Comparison of ENCODE assay signal across 8 mouse cellular contexts in genomic region chr5:21700272-21700821, GRCm38 (mm10). TPM values are rescaled to one million over a fixed set of nuclear protein-coding genes. Genes with fewer than 3 reads are reported as not detected.
DNase-seq lines count a peak whose midpoint lies in the region; ATAC-seq and TF ChIP-seq lines count a peak whose summit lies in the region.

No protein-coding gene starts in this region.

- no peaks in the 10 kb centered on the region for H3K36me3 ChIP-seq in limb, embryonic 13.5 days

- no peak for ATAC-seq in limb, embryonic 13.5 days (ENCODE audit: low FRiP score, low read depth)

- H3K4me2 ChIP-seq in limb, embryonic 13.5 days (replicated peaks): peak overlapping the region; percentile 83

- H3K4me1 ChIP-seq in embryonic fibroblast, embryonic 13.5 days (ENCODE audit: control insufficient read depth, insufficient read depth, low read length): no peaks in the 10 kb centered on the region
- H3K4me1 ChIP-seq in limb, embryonic 13.5 days: 0 out of 2 replicates have a peak, but pooled peaks cover 4% of the 10 kb centered on the region

- no peak overlapping the region for H3K9ac ChIP-seq in limb, embryonic 13.5 days

- H3K27me3 ChIP-seq in limb, embryonic 13.5 days: no peaks in the 10 kb centered on the region

- WGBS in limb, embryonic 13.5 days: 16% methylated on average over 10 of the region's 10 CpGs

- no peak for TF ChIP-seq CTCF in embryonic fibroblast, embryonic 13.5 days (IDR thresholded peaks at IDR 0.05; ENCODE audit: borderline replicate concordance, insufficient read depth, low read length)

- H3K27ac ChIP-seq in embryonic fibroblast, embryonic 13.5 days (ENCODE audit: insufficient read depth, low read length): no peak overlapping the region
- no peak overlapping the region for H3K27ac ChIP-seq in limb, embryonic 13.5 days

- DNase-seq in embryo, embryonic 11 days: peak; percentile 7
- no peak for DNase-seq in embryo, embryonic 10 days (ENCODE audit: low spot score)
- DNase-seq in 3T3-L1 (ENCODE audit: low read depth, low spot score): peak; percentile 29
- DNase-seq in ovary, adult 18-20 months (ENCODE audit: low spot score): no peak
- DNase-seq in spleen, postnatal 14 days (ENCODE audit: low spot score in 2 of 2): no peak
- DNase-seq in frontal cortex, adult 2 months (ENCODE audit: extremely low spot score in 1 of 2, low spot score in 1 of 2): no peak

- no peaks in the 10 kb centered on the region for H3K9me3 ChIP-seq in limb, embryonic 13.5 days

- no peak for TF ChIP-seq POLR2A in embryonic fibroblast, embryonic 13.5 days (IDR thresholded peaks at IDR 0.05; ENCODE audit: low read depth, low read length)

- H3K4me3 ChIP-seq in embryonic fibroblast, embryonic 13.5 days (ENCODE audit: insufficient read depth, low read length): peak overlapping the region; percentile 80
- H3K4me3 ChIP-seq in limb, embryonic 13.5 days: peak overlapping the region; percentile 68

RNA-seq across cellular contexts. Expression of gene Napepld, which starts 0.8 kb away (rescaled TPM):
- 1.7 and 1.9 TPM in 2 replicates for polyA plus RNA-seq in embryonic fibroblast, embryonic 13.5 days (2011; ENCODE audit: insufficient read length, low read depth, missing spikeins)
- polyA plus RNA-seq in limb, embryonic 13.5 days (2015; fragmentation: Nextera tagmentation; extraction: Ambion mirVana): 2.1 and 2.5 TPM in 2 replicates
- 7.6 and 7.8 TPM in 2 replicates for polyA plus RNA-seq in frontal cortex, adult 2 months (2012; rRNA removed)

RNA-seq across cellular contexts. Expression of gene Pmpcb, which starts 36.6 kb away (rescaled TPM):
- polyA plus RNA-seq in embryonic fibroblast, embryonic 13.5 days (2011; ENCODE audit: insufficient read length, low read depth, missing spikeins): 78.7 and 107 TPM in 2 replicates
- polyA plus RNA-seq in limb, embryonic 13.5 days (2015; fragmentation: Nextera tagmentation; extraction: Ambion mirVana): 91.5 and 94.9 TPM in 2 replicates
- 56.2 and 61.2 TPM in 2 replicates for polyA plus RNA-seq in frontal cortex, adult 2 months (2012; rRNA removed)

RNA-seq across cellular contexts. Expression of gene Armc10, which starts 54.7 kb away (rescaled TPM):
- polyA plus RNA-seq in embryonic fibroblast, embryonic 13.5 days (2011; ENCODE audit: insufficient read length, low read depth, missing spikeins): 34.2 and 40.4 TPM in 2 replicates
- 54.4 TPM in 2 replicates for polyA plus RNA-seq in limb, embryonic 13.5 days (2015; fragmentation: Nextera tagmentation; extraction: Ambion mirVana)
- 26.6 and 27.2 TPM in 2 replicates for polyA plus RNA-seq in frontal cortex, adult 2 months (2012; rRNA removed)

RNA-seq across cellular contexts. Expression of gene Fbxl13, which starts 54.9 kb away (rescaled TPM):
- polyA plus RNA-seq in embryonic fibroblast, embryonic 13.5 days (2011; ENCODE audit: insufficient read length, low read depth, missing spikeins): 0.27 TPM in 1 of 2 replicates, not detected in the other
- 0.08 and 0.24 TPM in 2 replicates for polyA plus RNA-seq in limb, embryonic 13.5 days (2015; fragmentation: Nextera tagmentation; extraction: Ambion mirVana)
- 0.15 and 0.20 TPM in 2 replicates for polyA plus RNA-seq in frontal cortex, adult 2 months (2012; rRNA removed)

Comparison
In these comparisons a context has a peak if more than half of its experiments do, and no peak if none do; other contexts are left out.
1. DNase-seq: peak in embryo, embryonic 11 days (single experiment) and 3T3-L1 (single experiment); none in embryo, embryonic 10 days (single experiment), ovary, adult 18-20 months (single experiment), spleen, postnatal 14 days (0 of 2) and frontal cortex, adult 2 months (0 of 2).